Mouse (Mus musculus): Measurements from ENCODE around the gene Gm10376.
"Not testable (repeated sequence)": the region's sequence is repeated elsewhere in the genome, so short reads cannot be mapped to it uniquely, and the experiment has no call there.

The Gm10376 gene

DNA sequence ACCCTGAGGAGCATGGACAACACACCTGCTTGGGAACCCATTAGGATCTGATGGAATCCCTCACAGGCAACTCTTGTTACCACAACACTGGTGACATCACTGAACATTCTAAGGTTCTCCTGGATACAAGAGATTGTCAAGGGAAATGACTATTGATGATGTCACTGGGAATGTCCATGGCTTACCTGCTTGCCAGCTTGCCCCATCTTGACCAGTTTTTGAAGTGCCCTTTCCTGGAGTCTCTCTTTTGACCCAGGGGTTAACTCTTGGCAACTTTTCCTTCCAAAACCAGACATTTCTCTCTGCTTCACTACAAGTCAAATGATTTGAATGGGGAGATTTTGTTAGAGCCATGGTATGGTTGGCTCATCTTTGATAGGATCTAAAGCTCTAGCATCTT lies at the start of gene Gm10376:
TSS of gene Gm10376 (minus strand) at position 101 of the 400 bp plus-strand sequence.
- not testable (repeated sequence) for DNase-seq (ENCODE audit: low spot score in 2 of 2)

DNA sequence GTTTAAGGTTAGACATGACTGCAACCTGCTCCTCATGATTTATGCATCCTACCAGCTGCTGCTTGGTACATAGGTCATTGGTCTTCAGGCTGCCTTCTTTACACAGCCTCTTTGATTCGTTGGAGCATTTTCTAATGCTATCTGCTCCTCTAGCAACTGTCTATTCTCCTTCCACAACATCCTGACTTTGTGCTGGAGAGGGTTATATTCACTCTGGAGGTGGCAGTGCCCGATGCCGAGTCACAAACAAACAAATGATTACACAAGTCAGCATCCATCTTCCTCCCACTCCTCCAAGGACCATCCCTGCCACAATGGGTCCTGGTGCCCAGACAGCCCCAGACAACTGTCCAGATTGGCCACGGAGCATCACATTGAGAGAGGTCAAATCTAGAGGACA lies 44.8 kb upstream of the Gm10376 start:
- not testable (repeated sequence) for DNase-seq (ENCODE audit: low spot score in 2 of 2)

DNA sequence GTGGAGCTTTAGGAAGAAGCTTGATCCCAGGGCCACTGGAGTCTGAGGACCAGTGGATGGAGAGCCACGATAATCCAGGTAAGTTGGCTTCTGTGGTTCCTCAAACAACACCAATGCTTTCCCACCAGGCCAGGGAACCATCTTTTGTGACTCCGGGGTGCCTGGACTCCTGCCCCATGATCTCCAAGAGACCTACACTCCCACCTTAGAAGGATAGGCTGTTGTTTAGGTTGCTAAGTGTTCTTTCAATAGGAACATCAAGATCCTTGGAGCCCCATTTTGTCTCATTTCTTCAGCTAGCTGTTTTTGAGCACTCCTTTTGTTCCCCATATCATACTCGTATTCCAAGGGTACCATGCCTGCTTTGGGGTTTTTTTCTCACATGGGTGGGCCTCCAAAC lies 42.6 kb upstream of the Gm10376 start:
- not testable (repeated sequence) for DNase-seq (ENCODE audit: low spot score in 2 of 2)

DNA sequence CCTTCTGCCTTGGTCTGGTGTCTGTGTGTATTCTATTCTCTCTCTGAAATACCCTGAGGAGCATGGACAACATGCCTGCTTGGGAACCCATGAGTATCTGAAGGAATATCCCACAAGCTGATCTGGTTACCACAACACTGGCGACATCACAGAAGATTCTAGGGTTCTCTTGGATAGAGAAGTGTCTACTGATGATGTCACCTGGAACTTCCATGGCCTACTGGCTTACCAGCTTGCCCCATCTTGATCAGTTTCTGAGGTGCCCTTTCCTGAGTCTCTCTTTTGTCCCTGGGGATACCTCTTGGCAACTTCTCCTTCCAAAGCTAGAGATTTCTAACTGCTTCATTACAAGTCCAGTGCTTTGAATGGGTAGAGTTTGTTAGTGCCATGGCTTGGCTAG lies 21.9 kb downstream of the Gm10376 start, which contains the start of gene Gm8082:
TSS of gene Gm8082 (minus strand) at position 101 of the 400 bp plus-strand sequence.
- not testable (repeated sequence) for DNase-seq (ENCODE audit: low spot score in 2 of 2)
